Mouse (Mus musculus) MN1 (cell line): Measurements from ENCODE around the gene Ncan.
"Not testable (repeated sequence)": the region's sequence is repeated elsewhere in the genome, so short reads cannot be mapped to it uniquely, and the experiment has no call there.

Experiments
- DNase-seq: peaks from one replicate; pipeline ENCODE4 v3.0.0-alpha.2; 2016; ENCODE audit warnings: low spot score

Ncan gene

DNA sequence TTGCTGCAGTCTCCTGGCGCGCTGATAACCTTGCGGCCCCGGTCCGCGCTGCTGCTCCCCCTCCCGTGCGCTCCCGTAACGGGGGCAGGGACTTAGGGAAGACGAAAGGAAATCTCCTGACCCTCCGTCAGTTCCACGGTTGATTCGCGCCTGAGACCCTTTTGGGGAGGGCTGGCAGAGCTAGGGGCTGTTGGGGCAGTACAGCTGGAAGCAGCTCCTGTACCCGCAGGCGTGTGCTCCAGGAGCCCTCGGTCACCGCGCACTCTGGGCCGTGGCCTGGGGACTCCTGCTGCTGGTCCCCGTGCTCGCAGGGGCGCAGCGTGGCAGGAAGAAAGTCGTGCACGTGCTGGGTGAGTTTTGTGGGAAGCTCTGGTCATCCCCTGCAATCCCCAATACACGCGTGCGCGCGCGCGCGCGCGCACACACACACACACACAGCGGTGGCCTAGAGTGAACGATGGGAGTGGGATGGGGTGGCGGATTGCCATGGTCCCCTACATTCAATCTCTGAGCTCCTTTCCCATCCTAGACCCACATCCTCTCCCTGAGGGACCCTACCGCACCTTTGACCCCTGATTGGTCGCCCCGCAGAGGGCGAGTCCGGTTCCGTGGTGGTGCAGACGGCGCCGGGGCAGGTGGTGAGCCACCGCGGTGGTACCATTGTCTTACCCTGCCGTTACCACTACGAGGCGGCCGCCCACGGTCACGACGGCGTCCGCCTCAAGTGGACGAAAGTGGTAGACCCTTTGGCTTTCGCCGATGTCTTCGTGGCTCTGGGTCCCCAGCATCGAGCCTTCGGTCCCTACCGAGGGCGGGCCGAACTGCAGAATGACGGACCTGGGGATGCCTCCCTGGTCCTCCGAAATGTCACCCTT is 36.2 kb downstream of the Ncan start:
- DNase-seq: no peak

DNA sequence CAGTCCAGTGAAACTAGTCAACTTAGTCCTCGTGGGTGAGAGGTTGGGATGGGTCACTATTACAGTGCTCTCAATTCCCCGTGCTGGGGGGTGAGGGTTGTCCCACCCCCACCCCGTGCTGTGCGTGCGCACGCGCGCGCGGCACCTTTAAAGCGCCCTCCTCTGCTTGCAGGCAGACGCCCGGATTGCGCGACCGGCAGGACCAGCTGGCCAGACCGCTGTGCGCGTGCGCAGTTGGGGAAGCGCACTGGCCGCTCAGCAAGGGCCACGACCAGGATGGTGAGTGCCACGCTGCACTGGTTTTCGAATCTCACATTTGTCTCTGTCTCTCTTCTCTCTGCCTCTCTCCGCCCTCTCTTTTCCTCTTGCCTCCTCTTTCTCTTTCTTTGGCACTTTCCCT is 37.4 kb downstream of the Ncan start, which contains the start of gene Hapln4:
TSS of gene Hapln4 (plus strand) at position 173 of the 400 bp plus-strand sequence.
- no peak for DNase-seq

DNA sequence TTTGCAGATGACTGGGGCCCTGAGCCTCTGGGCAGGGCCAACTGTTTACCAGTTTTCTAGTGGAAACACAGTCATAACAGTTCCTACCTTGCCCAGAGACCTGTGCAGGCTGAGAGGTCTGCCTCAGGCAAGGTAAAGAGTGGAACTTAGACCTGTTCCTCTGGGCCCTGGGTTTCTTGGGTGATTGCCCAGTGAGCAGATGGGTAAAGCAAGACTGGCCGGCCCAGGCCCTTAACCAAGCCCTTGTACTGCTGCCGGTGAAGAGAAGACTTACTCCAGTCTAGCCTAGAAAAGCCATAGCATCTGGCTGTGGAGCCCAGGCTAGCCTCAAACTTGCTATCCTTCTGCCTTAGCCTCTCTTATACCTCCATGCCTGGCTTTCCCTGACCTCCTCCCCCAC is 38.7 kb downstream of the Ncan start:
- DNase-seq: no peak

DNA sequence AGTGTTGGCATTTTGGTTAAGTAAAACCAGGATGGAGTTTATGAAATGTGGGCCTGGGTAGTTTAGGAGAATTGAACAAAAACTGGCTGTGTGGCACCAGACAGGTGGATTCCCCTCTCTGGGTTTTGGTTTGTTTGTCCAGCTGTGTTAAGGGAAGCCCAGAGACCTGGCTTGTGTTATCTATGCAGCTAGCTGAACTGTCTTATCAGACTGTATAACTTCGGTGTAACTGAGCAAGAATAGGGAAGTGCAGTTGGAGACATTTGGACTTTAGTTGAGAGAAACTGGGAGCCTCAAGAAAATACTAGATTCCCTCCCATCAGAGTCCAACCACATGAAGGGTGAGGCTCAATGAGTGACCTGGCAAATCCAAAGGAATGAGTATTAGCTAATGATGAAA is 47.0 kb downstream of the Ncan start:
- no peak for DNase-seq

DNA sequence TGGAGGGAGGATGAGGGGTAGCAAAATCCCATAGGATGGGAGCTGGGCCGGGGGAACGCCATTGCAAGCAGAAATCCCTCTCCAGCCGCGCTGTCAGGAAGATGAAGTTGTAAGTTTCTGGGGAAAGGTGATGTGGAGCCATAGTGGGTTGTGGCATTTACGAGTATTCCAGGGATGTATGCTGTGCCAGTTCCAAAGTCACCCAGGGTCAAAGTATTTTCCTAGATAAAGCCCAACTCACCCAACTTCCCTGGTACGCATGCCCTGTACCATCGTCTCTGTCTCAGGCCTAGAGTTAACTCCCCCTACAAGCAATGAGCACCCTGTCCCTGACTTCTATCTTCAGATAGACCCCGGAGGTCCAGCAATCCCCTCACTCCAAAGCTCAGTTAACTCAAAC is 47.6 kb downstream of the Ncan start:
- DNase-seq: no peak

DNA sequence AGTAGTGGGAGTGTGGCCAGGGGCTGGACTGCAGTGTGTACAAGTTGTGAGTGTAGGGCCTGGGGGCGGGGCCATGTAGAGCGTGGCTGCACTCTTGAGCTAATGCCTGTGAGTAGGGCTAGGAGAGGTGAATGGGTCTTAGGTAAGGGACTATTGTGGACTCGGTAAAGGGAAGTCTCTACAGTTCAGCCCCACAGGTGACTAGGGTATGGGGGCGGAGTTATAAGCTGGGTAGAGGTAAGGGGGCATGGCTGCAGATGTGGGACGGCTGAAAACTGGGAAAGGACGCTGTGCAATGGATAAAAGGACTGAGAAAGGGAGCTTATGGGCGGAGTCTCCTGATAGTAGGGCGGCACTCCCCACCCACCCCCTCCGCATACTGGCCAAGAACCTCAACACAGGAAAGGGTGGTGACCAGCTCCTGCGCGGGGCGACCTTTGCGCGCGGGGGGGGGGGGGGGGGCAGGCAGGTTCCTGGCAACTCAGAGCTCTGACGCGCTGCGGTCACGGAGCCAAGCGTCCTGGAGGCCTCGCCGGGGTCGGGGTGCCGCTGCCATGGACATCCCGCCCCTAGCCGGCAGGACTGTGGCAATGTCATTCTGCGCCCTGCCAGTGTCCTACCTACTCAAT is 48.1 kb downstream of the Ncan start, which contains the start of gene Tm6sf2:
TSS of gene Tm6sf2 (plus strand) at position 484 of the 629 bp plus-strand sequence.
- no peak for DNase-seq

DNA sequence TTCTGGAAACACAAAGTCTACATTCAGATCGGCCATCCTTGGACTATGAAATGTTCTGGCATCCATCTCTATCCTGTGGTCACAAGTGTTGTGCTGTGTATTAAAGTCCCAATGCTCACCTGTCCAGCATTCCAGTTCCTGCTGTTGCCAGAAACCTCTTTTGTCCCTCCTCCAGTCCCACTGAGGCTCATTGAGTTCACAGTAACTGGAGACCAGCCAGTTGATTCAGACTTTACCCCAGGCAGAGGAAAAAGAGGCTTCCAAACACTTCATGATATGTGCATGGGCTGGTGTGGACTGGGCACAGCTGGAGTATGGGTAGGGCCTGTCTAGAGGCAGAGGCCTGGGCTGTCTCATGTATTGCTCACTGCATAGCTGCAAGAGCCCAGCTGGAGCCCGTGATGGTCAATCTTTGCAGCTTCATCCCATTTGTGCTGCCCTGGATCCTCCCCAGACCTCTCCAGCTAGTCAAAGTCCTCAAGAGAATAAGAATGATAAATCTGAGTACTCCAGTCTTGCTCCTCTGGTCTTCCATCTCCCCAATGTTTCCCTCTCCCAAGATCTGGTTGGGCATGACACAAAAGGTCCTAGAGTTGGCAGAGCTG is 48.7 kb downstream of the Ncan start:
- DNase-seq: no peak

DNA sequence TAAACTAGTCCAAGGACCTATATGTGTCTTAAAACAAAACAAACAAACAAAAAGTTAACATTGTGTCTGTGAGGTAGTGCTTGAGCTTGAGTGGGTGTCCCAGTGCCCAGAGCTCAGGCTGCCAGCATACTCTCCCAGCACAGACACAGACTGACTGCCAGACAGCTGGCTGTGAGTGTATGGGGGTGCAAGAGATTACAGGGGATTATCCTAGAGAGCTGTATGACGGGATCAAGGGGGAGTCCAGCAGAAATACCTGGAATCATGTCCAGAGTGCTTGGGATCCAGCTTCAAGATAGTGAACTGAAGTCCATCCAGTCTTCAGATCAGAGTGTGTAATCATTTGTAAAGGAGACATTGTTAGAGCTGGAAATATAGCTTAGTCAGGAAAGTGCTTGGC is 63.0 kb downstream of the Ncan start:
- no peak for DNase-seq

DNA sequence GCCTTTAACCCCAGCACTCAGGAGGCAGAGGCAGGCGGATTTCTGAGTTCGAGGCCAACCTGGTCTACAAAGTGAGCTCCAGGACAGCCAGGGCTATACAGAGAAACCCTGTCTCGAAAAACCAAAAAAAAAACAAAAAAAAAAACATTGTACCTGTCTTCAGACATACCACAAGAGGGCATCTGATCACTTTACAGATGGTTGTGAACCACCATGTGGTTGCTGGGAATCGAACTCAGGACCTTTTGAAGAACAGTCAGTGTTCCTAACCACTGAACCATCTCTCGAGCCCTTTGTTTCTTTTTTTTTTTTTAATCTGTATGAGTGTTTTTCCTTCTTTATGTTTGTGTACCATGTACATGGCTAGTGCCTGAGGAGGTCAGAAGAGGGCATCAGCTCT is 70.2 kb downstream of the Ncan start:
- not testable (repeated sequence) for DNase-seq

DNA sequence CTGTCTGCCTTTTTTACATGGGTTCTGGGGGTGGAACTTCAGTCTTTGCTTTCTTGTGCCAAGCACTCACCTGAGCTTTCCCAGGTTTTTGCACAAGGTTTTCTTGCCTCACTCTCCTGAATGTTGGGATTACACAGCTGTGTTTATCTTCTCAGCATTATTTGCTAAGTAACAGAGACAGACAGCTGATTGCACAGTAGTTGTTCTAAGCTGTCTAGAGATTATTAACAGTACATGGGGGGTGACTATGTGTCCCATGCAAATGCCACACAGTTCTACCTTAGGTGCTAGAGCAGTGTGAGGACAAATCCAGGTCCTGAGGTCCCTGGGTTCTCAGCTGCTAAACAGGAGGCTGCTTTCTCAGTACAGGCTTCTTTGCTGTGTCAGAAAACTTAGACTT is 71.0 kb downstream of the Ncan start:
- DNase-seq: no peak

DNA sequence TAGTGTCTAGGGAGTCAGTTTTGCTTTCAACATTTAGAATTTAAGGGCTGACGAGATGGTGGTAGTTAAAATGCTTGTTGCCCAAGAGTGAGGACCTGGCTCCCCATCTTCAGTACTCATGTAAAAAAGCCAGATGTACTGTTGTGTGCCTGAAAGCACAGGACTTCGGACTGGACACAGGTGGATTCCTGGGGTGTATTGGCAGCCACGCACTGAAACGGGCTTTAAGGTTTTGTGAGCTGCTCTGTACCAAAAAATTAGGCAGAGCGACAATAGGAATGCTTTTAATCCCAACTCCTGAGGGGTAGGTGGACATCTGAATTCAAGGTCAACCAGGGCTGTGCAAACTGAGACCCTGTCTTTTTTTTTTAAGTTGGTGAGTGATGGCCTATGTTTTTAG is 76.7 kb downstream of the Ncan start:
- no peak for DNase-seq
